Mouse (Mus musculus) embryo, embryonic 10.5 days (tissue): Measurements from ENCODE around the gene Snd1.
A peak's percentile ranks its signal among the peaks of the same experiment; 100 is the strongest.

Experiments
- DNase-seq: peaks from one replicate; pipeline ENCODE4 v3.0.0-alpha.2; 2015; ENCODE audit warnings: low spot score

The Snd1 gene

GRCm38 (mm10) chr6:28841569-28841968, 366.6 kb downstream of the Snd1 start:
- no peak for DNase-seq

GRCm38 (mm10) chr6:28842375-28843276, 367.7 kb downstream of the Snd1 start:
- peak; percentile 53 for DNase-seq

DNA sequence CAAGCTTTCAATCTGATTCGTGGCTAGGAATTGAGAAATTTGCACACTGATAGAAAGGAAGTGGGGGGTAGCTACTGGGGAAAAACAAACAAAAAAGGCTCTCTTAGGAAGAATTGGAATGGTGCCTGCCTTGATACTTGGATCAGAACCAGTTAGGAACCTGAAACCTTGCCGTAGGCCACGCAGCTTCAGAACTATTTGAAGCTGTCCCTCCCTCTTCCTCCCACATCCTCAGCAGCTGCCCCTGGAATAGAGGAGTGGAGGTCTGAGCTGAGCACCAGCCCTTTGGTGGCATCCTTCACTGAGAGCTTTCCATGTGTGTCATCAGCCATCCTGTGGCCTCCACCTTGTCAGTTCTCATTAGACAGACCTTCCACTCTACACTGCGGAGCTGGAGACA, 370.7 kb downstream of the Snd1 start:
- DNase-seq: no peak

- DNase-seq: no peak
These were observed 372.7 kb downstream of the Snd1 start for GRCm38 (mm10) chr6:28847616-28848015.

DNA sequence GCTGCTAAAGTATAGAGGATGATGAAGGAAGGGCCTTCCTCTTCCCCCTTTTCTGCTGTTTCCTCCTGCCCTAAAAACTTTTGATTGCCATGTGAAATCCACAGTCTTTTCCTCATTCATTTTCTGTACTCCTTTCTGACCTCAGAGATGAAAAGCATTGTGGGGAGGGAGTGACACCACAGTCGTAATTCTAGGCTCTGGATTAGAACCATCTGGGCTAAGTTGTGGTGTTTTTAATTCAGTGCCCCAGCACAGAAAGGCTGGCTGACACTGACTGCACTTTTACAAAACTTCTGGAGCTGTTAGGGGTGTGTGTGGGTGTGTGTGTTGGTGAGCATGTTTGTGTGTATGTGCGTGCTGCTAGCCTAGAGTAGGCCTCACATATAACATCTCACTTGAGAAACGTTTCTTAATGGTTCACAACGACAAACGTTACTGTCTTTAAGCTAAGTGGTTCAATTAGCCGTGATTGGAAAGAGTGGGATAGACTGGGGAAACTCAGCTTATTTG, 373.4 kb downstream of the Snd1 start:
- no peak for DNase-seq

- DNase-seq: no peak
These were observed 374.0 kb downstream of the Snd1 start for GRCm38 (mm10) chr6:28848891-28849290.

DNA sequence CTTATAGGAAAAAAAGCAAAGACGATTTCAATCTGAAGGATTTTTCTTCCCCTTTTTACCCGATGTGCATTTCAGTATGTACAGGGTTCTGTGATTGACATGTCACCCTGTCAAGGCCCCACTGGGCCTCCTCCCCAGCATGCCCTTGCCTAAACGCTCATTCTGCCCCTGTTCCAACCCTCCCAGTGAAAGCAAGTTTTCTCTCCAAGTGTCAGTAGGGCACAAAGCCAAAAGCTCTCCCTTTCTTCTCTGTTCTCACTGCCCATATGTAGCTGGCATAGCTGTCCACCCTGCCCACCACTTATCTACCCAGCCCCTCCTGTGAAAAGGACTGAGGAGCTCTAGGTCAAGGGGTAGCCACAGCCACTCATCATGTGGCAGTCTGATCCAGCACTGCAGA, 374.4 kb downstream of the Snd1 start:
- no peak for DNase-seq

- no peak for DNase-seq
These were observed 375.5 kb downstream of the Snd1 start for GRCm38 (mm10) chr6:28850326-28850900.

- DNase-seq: no peak
These were observed 377.4 kb downstream of the Snd1 start for GRCm38 (mm10) chr6:28852342-28852741.

GRCm38 (mm10) chr6:28853164-28853563, 378.2 kb downstream of the Snd1 start:
- no peak for DNase-seq

- DNase-seq: no peak
These were observed 378.7 kb downstream of the Snd1 start for GRCm38 (mm10) chr6:28853654-28854053.

DNA sequence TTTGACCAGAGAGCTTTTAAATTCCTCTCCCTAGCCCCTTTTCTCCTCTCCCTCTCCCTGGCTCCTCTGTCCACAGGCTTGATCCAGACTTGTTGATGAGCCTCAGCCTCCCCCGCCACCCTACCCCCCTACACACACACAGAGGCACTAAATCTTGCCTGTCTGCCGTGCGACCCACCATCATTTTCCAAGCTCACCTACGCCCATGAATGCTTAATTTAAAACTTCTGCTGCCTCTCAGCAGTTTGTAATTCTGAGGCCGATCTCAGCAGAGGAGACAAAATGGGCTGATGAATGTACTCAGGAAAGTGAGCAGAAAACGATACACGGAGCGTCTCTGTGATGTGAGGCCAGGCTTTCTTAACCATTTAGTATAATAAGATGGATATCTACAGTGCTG, 379.7 kb downstream of the Snd1 start:
- peak; percentile 51 for DNase-seq

DNA sequence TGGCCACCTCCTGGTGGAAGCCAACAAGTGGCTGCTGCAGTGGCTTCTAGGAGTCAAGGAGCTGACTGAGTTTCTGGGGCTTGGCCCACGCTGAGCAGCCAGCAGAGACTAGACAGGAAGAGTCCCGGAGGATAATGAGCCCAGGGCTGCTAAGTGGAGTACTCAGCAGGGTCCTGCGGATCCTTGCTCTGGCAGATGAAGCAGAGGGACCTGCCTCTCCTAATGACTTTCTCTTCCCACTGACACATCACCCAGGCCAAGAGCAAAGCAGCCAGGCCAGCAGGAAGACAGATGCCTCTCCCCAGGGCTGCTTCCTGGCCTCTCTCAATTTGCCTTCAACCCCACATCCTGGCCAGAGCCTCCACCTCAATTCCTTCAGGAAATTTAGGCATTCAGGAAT, 380.5 kb downstream of the Snd1 start:
- DNase-seq: no peak

- no peak for DNase-seq
These were observed 381.9 kb downstream of the Snd1 start for GRCm38 (mm10) chr6:28856789-28857188.

DNA sequence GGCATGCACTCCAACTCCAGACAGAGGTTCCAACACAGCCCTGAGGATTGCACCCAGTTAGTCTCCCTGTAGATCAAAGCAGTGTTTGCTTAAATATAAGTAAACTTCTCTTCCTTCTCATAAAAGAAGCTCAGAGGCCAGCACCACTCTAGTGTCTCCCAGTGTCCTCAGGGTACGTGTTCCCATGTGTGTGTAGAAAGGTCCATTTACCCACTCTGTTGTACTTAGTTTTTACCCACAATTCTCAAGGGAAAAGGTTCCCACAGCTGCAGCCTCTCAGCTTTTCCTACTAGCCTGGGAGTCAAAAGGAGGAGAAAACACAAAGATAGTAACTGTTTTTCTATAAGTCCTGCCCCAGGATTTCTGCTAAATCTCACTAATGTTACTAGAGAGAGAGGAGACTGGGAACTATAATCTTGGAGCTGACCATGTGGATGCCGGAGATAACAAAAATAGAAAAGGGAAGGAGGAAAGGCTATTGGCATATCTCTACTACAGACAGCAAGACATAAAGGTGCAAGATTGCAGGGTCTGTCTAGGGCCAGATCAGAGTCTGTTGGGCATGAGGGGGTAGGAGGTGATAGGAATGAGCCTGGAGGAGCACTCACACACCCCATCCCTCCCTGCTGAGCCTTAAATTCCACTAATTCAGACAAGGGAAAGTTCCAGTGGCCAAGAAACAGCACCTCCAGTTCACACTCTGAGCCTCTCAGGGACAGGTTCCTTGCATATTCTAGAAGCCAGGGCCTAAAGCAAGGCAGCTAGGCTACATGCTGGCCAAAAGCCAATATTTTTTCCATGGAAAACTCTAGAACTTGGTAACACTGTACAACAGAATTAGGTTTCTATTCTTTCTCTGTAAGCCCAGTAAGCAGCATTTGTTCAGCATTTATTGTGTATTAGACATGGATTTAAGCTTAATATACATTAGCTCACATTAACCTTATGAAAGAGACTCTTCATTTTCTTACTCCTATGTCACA, 382.6 kb downstream of the Snd1 start:
- DNase-seq: no peak

DNA sequence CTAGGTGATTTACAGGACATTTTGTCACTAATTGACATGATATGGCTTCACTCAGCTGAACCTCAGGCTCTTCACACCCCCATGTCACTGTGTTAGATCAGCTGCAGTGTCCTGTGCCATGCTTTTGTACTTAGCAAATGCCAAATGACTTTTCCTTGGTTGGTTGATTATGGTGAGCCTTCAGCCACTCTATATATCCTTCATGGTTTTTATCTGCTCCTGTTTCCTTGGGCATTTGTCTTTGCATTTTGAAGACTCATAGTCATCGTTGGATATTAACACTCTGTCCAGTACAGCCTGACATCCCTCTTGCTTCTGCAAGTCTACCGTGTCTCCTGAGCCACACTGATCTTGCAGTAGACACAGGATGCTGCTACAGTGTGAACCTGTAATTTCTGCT, 384.2 kb downstream of the Snd1 start:
- DNase-seq: no peak

DNA sequence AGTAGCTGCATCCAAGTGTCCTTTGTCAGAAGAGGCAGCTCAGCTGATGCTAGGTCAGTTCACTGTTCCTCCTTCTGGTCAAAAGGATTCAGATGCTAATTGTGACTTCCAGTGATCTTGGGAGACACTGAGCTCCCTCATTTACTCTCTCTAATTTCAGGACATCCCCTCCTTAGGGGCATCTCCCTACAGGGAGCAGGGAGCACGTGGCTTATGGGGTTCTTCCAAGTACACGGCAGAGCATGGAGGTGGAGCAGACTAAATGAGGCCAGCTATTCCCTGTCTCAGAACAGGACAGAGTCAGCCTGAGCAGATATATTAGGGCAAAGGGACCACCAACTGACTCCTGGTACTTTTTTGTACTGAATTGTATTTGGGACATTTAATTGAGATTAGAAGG, 385.5 kb downstream of the Snd1 start:
- no peak for DNase-seq

DNA sequence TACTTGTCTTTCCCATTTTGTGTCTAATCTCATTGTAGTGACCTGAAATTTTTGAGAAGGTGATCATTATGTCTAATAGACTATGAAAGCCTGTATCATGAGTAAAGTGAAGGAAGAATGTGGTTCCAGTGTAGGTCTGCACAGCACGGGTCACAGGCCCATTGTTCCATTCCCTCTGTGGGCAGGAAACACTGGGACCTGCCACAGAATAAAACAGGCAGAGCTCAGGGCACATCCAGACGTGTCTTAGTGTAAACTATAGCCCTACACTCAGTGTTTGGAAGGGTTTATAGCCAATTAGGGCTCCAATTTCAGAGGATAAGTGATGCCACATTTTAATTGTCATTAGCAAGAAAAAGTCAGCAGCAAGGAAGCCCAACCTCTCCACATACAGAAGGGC, 386.0 kb downstream of the Snd1 start:
- DNase-seq: no peak

DNA sequence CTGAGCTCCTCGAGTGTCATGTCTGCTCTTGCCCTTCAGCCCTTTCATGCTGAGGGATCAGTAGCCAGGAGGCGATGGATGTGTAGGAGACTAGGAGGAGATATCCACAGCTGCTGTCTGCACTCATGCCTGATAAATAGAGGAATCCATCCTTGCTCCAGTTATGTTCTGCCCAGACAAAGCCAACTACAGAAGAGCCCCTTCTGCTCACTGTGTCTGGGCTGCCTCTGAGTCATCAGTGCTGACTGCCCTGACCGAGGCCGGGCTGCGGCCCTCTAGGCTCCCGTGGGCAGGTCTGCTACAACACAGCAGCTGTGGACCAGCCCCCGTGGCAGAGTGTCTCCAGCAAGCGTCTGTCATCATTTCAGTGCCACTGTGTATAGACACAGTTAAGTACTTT, 387.4 kb downstream of the Snd1 start:
- no peak for DNase-seq

- DNase-seq: no peak
These were observed 389.7 kb downstream of the Snd1 start for GRCm38 (mm10) chr6:28864684-28865083.

DNA sequence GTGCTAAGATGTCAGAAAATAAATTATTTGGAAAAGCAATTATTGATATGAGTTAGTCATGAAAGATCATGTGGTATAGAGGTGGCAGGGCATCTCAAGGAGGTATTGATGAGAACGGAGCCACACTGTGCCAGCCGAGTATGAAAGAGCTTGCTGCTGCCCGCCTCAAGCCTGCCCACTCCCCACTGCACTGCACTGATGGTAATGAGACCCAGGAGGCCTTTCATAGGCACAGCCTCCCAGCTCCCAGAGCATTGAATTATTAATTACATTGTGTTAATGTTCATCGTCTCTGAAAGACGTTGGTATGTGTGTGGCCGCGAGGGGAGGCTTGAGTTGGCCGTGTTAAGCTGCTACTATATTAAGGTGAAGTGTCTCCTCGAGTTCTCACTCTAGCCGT, 390.2 kb downstream of the Snd1 start:
- DNase-seq: no peak

DNA sequence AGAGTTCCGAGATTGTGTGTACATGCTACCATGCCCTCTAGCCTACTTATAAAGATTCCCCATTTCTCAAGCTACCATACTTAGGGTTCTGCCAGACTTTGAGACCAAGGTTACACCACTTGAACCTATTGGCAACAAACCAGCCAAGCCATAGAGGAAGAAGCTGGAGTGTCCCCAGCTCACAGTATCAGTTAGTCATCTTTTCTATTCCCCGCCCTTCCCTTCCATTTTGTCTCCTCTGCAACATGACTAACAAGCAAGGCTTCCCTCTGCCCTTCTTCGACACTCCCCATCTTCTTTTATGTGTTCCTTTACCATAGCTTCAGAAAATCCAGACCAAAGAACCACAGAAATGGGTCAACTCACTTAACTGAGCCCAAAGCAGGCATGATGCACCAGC, 391.3 kb downstream of the Snd1 start:
- no peak for DNase-seq
